ENCODE assay signal across 11 mouse cellular contexts in the genomic region with DNA sequence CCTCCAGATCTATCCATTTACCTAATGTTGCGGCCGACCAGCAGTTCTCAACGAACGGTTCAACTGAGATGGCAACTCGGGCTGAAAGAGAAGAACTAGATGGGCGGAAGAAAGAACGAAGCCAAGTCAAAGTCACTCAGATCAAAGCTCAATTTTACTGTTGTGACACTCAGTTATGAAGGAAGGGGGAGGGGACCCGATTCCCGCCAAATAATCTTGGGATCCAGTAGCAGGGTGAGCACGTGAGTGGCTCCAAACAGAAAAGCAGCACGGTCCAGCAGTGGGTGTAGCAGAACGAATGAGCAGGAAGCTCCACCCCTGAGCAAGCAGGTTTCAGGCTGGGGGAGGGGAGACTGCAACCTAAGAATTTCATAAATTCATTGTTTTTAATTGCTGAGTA. TPM values are rescaled to one million over a fixed set of nuclear protein-coding genes. Genes with fewer than 3 reads are reported as not detected.
"Had no signal": no experiment of that assay in that cellular context is flagged by ENCODE, and none has a peak within 500 bp of the region (broad histone marks: within the 10 kb centered on the region; RNA-seq: fewer than 3 reads in every experiment).

No protein-coding gene starts in this region.

RNA-seq across cellular contexts. Expression of a gene that starts 26.0 kb away (rescaled TPM):
- polyA plus RNA-seq: lung, embryonic 15.5 days; lung, postnatal 0 days; macrophage; midbrain, embryonic 11.5 days; midbrain, embryonic 13.5 days; midbrain, embryonic 15.5 days; midbrain, postnatal 0 days; neural tube, embryonic 12.5 days; neural tube, embryonic 14.5 days; spleen, adult 2 months; thymus, postnatal 0 days had no signal

RNA-seq across cellular contexts. Expression of a gene that starts 52.3 kb away (rescaled TPM):
- polyA plus RNA-seq: lung, embryonic 15.5 days; lung, postnatal 0 days; macrophage; midbrain, embryonic 11.5 days; midbrain, embryonic 13.5 days; midbrain, embryonic 15.5 days; midbrain, postnatal 0 days; neural tube, embryonic 12.5 days; neural tube, embryonic 14.5 days; thymus, postnatal 0 days had no signal
